Mouse (Mus musculus) limb, embryonic 10.5 days (tissue): ENCODE results near the gene Bfar. TPM values are rescaled to one million over a fixed set of nuclear protein-coding genes. Genes with fewer than 3 reads are reported as not detected.
A peak's percentile ranks its signal among the peaks of the same experiment; 100 is the strongest.
"Not testable (repeated sequence)": the region's sequence is repeated elsewhere in the genome, so short reads cannot be mapped to it uniquely, and the experiment has no call there.

Experiments used
- DNase-seq: peaks from one replicate; pipeline ENCODE4 v3.0.0-alpha.2; 2017; ENCODE audit warnings: low spot score
- H3K27ac ChIP-seq: fragments of 300-500 bp; sonication (generic); 2 replicates; pipeline ENCODE4 v1.5.1; 2016; ENCODE audit warnings: mild to moderate bottlenecking
- H3K27me3 ChIP-seq: fragments of 300-500 bp; sonication (generic); 2 replicates; pipeline ENCODE4 v1.6.1; 2016; ENCODE audit warnings: low read depth, mild to moderate bottlenecking; ENCODE audit not compliant: poor library complexity, severe bottlenecking
- H3K36me3 ChIP-seq: fragments of 300-500 bp; sonication (generic); 2 replicates; pipeline ENCODE4 v1.6.1; 2016; ENCODE audit warnings: mild to moderate bottlenecking, moderate library complexity
- H3K4me1 ChIP-seq: fragments of 300-500 bp; sonication (generic); 2 replicates; pipeline ENCODE4 v1.6.1; 2016
- H3K4me3 ChIP-seq: fragments of 300-500 bp; sonication (generic); 2 replicates; pipeline ENCODE4 v1.5.1; 2016; ENCODE audit warnings: mild to moderate bottlenecking, moderate library complexity
- H3K9me3 ChIP-seq: fragments of 300-500 bp; sonication (generic); replicated peaks from 2 replicates; pipeline ENCODE4 v1.6.1; 2016; ENCODE audit warnings: mild to moderate bottlenecking
- WGBS: fragments of 180-500 bp; shearing (Covaris S2); methylation state at CpG from one replicate; pipeline ENCODE4 v1.1.7; 2016; 5-methylcytosine and 5-hydroxymethylcytosine counted together
- polyA plus RNA-seq: library from polyadenylated mRNA; unstranded; fragments of >200 nt; fragmentation: Nextera tagmentation; extraction: Ambion mirVana; gene quantifications from 2 replicates; pipeline ENCODE4 v1.2.1, GENCODE M21; 2016

The Bfar gene
- 31.3 and 37.4 TPM in 2 replicates for polyA plus RNA-seq

DNA sequence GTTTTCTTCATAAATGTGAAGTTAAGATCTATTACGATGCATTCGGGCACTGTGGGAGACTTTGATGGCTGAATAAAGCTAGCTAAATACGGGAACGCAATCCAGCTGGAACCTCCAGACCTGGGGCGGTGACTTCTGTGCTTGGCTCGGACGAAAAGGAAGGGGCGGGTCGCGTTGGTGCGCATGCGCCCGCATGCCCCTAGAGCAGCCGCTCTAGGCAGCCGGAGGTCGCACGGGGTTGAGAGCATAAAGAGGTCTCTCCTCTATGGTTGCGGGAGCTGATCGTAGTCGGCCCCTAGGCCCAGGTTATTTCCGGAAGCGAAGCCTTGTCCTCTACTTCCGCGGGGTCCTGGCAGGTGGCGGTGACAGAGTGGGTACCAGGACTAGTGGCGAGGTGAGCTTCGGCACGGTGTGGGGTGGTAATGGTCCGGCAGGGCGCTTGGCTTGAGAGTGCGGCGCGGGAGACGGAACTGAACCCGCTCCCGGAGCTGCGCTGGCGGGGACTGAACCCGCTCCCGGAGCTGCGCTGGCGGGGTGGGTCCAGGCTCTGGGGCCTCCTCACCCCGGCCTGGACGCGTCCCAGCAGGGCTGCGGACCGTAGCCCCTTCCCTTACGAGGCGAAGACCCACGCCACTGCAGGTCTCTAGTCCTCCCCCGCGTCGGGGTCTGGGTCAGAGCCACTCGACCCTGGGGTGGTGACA is at the start of gene Bfar, which contains the start of gene 3110001I22Rik:
TSS of gene Bfar (plus strand) at position 174 of the 701 bp plus-strand sequence.
TSS of gene 3110001I22Rik (plus strand) at position 245 of the 701 bp plus-strand sequence.
- H3K27ac ChIP-seq = peak within 1 kb of the TSS; percentile 91
- DNase-seq = peak; percentile 90
- no peaks in the 10 kb centered on the region for H3K27me3 ChIP-seq
- H3K36me3 ChIP-seq = peaks cover 12% of the 10 kb centered on the region
- H3K4me3 ChIP-seq = peak within 1 kb of the TSS; percentile 84
- no peaks in the 10 kb centered on the region for H3K9me3 ChIP-seq
- under 1% methylated on average over 54 of the region's 54 CpGs for WGBS
- H3K4me1 ChIP-seq = peaks cover 13% of the 10 kb centered on the region

DNA sequence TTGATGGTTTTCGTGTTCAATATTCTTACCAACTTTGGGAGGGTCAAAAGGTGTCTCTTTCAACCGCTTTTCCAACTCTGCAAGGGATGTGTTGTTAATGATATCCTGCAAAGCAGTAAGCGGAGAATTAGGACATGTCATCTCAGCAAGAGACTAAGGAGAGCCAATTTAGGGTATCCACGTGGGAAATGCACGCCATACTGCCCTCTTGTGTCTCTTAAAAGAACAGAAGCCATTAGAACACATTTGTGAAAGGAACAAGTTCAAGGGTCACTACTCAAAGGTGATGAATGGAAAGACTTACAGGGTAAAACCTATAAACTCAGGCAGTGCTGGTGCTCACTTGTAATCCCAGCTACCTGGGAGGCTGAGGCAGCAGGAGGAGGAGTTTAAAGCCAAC is 43.3 kb upstream of the Bfar start:
- WGBS = 56% methylated on average over 5 of the region's 5 CpGs
- Histone ChIP-seq H3K4me1 (no peaks in the 10 kb centered on the region), H3K9me3 (no peaks in the 10 kb centered on the region), H3K27ac (no peak overlapping the region), H3K36me3 (peaks cover 90% of the 10 kb centered on the region), H3K4me3 (no peak overlapping the region), H3K27me3 (no peaks in the 10 kb centered on the region)
- DNase-seq = no peak

DNA sequence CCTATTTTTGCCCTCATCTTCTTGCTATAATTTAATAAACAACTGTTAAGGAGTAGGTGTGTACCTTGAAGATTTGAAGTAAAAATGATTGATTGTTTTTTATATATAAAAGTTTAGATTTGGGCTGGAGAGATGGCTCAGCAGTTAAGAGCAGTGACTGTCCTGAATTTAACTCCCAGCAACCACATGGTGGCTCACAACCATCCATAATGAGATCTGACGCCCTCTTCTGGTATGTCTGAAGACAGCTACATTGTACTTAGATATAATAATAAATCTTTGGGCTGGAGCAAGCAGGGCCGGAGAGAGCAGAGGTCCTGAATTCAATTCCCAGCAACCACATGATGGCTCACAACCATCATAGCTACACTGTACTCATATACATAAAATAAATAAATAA is 33.5 kb upstream of the Bfar start:
- H3K36me3 ChIP-seq = peaks cover 58% of the 10 kb centered on the region
- H3K4me3 ChIP-seq, DNase-seq, H3K9me3 ChIP-seq, H3K27ac ChIP-seq, H3K27me3 ChIP-seq, H3K4me1 ChIP-seq: not testable (repeated sequence)
- WGBS = 63% methylated on average over 2 of the region's 2 CpGs

DNA sequence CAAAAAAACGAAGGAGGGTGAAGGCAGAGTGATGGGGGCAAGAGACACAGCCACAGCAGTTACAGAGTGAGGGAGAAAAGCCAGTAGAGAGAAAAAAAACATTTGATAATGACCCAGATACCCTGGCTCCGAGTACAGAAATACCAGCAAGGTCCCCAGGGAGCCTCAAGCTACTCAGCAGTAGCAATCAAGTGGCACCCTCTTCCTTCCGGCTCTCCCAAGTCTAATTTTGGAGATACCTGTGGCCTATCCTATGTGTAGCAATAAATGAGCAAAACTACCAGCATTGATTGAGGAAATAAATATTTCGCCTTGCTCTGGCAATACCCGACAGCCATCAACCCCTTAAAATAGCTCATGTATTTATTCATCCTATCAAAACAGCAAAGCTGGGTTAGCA is 32.1 kb upstream of the Bfar start:
- 91% methylated on average over 5 of the region's 5 CpGs for WGBS
- Histone ChIP-seq H3K36me3 (peaks cover 52% of the 10 kb centered on the region), H3K27me3 (no peaks in the 10 kb centered on the region), H3K4me3 (no peak overlapping the region), H3K4me1 (no peaks in the 10 kb centered on the region), H3K9me3 (no peaks in the 10 kb centered on the region), H3K27ac (no peak overlapping the region)
- DNase-seq = no peak

DNA sequence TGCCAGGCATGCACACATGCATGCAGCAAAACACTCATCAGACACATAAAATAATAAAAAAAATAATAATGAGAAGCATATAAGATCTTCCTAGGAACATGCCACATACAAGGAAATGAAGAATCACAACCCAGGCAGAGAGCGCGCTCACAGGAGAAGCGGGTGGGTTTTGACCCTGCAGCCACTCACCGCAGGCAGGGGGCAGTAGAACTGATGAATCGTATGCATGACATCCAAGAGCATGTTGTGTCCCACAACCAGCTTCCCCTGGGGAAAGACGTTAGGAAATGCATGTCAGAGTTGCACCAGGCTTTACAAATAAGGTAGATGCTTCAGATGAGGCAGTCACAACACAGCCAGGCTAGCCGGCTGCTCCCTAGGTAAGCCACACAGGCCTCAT is 31.6 kb upstream of the Bfar start:
- 75% methylated on average over 7 of the region's 7 CpGs for WGBS
- Histone ChIP-seq H3K9me3 (no peaks in the 10 kb centered on the region), H3K4me3 (no peak overlapping the region), H3K36me3 (peaks cover 52% of the 10 kb centered on the region), H3K27ac (no peak overlapping the region), H3K4me1 (no peaks in the 10 kb centered on the region), H3K27me3 (no peaks in the 10 kb centered on the region)
- DNase-seq = no peak

DNA sequence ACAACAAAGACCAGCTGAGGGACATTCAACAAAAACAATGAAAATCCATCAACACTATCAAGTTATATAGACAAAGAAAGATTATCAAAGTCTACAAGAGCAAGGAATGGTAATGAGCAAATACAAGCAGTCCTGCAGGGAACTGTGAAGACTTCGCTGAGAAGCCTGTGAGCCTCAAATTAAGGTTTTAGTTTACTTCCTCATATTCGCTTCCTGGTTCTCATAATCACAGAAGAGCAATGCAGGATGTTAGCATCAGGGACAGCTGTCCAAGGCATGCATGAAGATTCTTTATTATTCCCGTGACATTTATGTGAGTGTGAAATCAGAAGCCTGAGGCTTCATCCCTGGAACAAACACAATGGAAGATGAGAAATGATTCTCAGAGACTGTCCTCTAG is 27.2 kb upstream of the Bfar start:
- Histone ChIP-seq H3K36me3 (peaks cover 50% of the 10 kb centered on the region), H3K27ac (no peak overlapping the region), H3K27me3 (no peaks in the 10 kb centered on the region), H3K4me3 (no peak overlapping the region), H3K9me3 (no peaks in the 10 kb centered on the region), H3K4me1 (no peaks in the 10 kb centered on the region)
- DNase-seq = no peak
- WGBS = 97% methylated on average over 3 of the region's 3 CpGs

DNA sequence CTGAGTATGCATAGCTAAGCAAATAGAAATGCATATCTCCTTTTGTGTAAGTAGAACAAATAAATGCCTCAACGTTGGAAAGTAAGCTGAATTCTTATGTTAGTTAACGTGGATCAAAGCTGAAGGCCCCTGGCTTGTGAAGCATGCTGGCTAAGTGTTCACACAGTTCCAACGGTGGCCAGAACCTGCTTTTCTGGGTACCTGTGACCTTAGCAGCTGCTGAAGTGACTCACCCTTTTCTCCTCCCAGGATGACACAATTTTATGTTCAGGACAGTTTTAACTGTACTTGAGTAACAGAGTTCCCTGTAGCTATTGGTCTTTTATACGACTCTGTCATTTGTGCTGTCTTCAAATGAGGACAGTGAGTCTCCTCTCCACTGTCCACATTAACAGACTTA is 25.7 kb upstream of the Bfar start:
- peaks cover 56% of the 10 kb centered on the region for H3K36me3 ChIP-seq
- H3K27ac ChIP-seq = no peak overlapping the region
- H3K27me3 ChIP-seq = no peaks in the 10 kb centered on the region
- 91% methylated on average over 4 of the region's 4 CpGs for WGBS
- no peak for DNase-seq
- H3K4me3 ChIP-seq = no peak overlapping the region
- no peaks in the 10 kb centered on the region for H3K9me3 ChIP-seq
- no peaks in the 10 kb centered on the region for H3K4me1 ChIP-seq

DNA sequence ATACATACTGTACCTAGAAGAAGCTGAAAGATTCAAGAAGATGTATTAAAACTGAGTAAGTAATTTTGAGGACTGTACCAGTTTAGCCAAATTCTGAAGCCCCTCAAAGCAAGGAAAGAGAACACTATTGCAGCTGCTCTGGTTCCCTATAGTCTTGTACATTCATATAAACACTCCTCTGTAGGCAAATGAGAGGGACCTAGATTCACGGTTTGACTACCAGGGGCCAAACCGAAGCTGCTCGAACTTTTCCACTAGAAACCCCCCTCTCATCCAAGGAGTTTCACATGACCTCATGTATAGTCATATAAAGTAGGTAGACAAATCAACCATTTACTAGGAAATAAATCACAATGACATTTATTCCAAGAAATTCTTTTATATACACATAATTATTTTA is 12.8 kb upstream of the Bfar start:
- H3K27ac ChIP-seq = no peak overlapping the region
- no peaks in the 10 kb centered on the region for H3K9me3 ChIP-seq
- peaks cover 88% of the 10 kb centered on the region for H3K36me3 ChIP-seq
- 95% methylated on average over 3 of the region's 3 CpGs for WGBS
- H3K4me1 ChIP-seq = no peaks in the 10 kb centered on the region
- H3K27me3 ChIP-seq = no peaks in the 10 kb centered on the region
- DNase-seq = no peak
- no peak overlapping the region for H3K4me3 ChIP-seq

DNA sequence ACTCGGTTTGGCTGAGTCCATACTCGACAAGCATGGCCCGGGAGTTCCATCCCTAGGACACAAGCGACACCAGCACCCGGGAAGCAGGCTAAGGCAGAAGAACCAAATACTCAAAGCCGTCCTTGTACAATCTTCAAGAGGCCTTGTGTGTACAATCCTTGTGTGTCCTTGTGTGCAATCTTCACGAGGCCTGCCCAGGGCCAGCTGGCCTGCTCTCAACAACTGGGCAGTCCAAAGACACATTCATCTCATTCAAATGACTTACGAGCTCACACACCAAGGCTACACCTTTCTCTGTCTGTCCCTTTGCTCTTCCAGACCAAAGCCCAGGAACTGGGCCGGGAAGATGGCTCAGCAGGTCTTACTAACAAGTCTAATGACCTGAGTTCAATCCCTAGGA is 10.9 kb upstream of the Bfar start:
- no peak for DNase-seq
- WGBS = 90% methylated on average over 9 of the region's 9 CpGs
- no peaks in the 10 kb centered on the region for H3K27me3 ChIP-seq
- H3K4me3 ChIP-seq = no peak overlapping the region
- H3K9me3 ChIP-seq = no peaks in the 10 kb centered on the region
- H3K4me1 ChIP-seq = no peaks in the 10 kb centered on the region
- no peak overlapping the region for H3K27ac ChIP-seq
- H3K36me3 ChIP-seq = peaks cover 87% of the 10 kb centered on the region

DNA sequence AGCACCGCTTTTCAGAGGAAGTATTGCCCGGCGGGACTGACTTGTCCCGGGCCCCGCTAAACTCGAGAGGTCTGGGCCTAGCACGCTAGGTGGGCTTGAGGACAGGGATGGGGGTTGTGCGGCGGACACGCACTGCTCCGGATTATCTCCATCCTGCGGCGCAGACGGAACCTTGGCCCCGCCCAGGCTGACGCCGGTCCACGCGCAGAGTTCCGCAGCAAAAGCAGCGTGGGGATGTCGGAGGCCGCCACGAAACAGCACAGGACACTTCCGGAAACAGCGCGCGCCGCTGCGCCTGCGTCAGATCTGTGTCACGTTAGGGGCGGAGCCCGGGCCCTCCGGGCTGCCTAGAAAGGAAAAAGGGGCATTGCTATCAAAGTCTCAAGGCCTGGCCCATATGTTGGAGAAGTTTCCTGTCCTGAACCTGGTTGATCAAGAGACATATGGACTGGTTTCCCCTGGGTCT is 3.7 kb upstream of the Bfar start, which contains the start of gene Parn:
TSS of gene Parn (minus strand) at position 293 of the 466 bp plus-strand sequence.
- H3K4me3 ChIP-seq = peak within 1 kb of the TSS; percentile 86
- peak within 1 kb of the TSS; percentile 90 for H3K27ac ChIP-seq
- no peaks in the 10 kb centered on the region for H3K9me3 ChIP-seq
- no peaks in the 10 kb centered on the region for H3K27me3 ChIP-seq
- DNase-seq = peak; percentile 94
- peaks cover 26% of the 10 kb centered on the region for H3K36me3 ChIP-seq
- H3K4me1 ChIP-seq = peaks cover 12% of the 10 kb centered on the region
- WGBS = under 1% methylated on average over 35 of the region's 35 CpGs

DNA sequence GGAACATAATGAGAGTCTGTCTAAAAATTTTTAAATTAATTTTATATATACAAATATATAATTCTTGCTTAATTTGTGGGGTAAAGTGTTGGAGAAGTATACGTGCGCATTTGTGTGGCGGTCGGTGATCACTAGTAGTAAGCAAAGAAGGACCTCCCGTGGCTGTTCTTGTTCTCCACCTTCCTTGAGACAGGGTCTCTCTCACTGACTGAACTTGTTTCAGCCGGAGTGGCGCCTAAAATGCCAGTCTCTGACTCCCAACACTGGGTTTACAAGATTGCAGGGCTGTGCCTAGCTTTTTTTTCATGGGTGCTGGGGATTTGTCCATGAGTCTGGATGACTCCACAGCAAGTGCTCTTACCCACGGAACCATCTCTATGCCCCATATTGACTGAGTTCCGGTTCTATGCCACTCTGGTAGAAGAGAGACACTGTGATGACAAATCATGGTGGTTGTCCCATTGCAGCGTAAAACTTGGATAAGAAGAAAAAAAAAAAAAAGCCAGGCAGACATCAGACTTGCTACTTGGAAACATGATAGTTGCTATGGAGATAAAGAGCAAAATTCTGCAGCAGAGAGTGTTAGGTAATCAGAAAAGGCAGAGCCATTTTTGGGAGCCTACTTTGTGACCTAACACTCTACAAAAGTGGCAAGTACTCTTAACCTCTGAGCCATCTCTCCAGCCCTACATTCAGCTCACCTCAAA is 3.1 kb upstream of the Bfar start:
- peak overlapping the region; percentile 86 for H3K4me3 ChIP-seq
- 83% methylated on average over 10 of the region's 10 CpGs for WGBS

DNA sequence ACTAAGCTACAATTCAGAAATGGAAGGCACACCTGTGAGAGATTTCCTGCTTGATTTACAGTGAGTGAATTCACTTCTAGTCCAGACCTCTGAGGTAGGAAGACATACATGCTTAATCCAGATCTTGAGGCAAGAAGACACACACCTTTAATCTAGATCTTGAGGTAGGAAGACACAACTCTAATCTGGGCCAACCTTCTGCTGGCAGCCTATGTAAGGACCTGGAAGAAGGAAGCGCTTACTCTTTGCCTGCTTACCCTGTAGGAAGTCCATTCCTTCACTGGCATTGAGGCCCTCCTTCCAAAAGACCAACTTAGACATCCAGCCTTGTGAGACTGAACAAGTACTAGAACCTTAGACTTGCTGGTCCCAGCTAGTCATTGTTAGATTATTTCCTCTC is 2.4 kb upstream of the Bfar start:
- Histone ChIP-seq H3K27ac (no peak overlapping the region), H3K27me3 (no peaks in the 10 kb centered on the region), H3K36me3 (peaks cover 16% of the 10 kb centered on the region), H3K4me1 (peaks cover 13% of the 10 kb centered on the region), H3K9me3 (no peaks in the 10 kb centered on the region), H3K4me3 (no peak overlapping the region)
- no peak for DNase-seq
- WGBS = 92% methylated on average over 1 of the region's 1 CpGs

More for the DNA sequence above, 3.1 kb upstream of the Bfar start:
- peak overlapping the region; percentile 90; the same call in 1 of the 2 replicates for H3K27ac ChIP-seq
- H3K4me1 ChIP-seq = peaks cover 13% of the 10 kb centered on the region
- peaks cover 19% of the 10 kb centered on the region for H3K36me3 ChIP-seq
- H3K9me3 ChIP-seq = no peaks in the 10 kb centered on the region
- DNase-seq = no peak
- no peaks in the 10 kb centered on the region for H3K27me3 ChIP-seq

DNA sequence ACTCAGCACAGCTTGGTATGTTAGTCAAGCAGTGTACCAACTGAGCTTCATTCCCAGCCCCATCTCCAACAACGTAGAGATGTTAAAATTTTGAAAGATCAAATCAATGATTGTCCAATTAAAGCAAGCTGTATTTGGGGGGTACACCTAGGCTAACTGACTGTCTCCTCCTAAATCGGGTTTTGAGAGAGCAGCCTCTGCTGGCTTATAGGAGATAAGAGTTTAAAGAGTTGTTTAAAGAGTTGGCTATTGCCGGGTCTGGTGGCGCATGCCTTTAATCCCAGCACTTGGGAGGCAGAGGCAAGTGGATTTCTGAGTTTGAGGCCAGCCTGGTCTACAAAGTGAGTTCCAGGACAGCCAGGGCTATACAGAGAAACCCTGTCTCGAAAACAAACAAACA is 762 bp upstream of the Bfar start:
- peaks cover 13% of the 10 kb centered on the region for H3K4me1 ChIP-seq
- H3K4me3 ChIP-seq = peak overlapping the region; percentile 84
- DNase-seq, H3K27me3 ChIP-seq, H3K36me3 ChIP-seq, H3K9me3 ChIP-seq: not testable (repeated sequence)
- WGBS = 79% methylated on average over 5 of the region's 5 CpGs
- peak overlapping the region; percentile 91; the same call in 1 of the 2 replicates for H3K27ac ChIP-seq
